Mouse (Mus musculus) midbrain, embryonic 11.5 days (tissue): Measurements from ENCODE around the gene Dusp22. TPM values are rescaled to one million over a fixed set of nuclear protein-coding genes. Genes with fewer than 3 reads are reported as not detected.

ENCODE experiments used
- ATAC-seq: fragments of 200-750 bp; cut with Nextera tagmentation; 2 replicates; pipeline ENCODE4 v1.8.0; 2017; ENCODE audit warnings: moderate TSS enrichment, moderate library complexity; ENCODE audit not compliant: low FRiP score
- DNase-seq: peaks from one replicate; pipeline ENCODE4 v3.0.0; 2015; ENCODE audit warnings: low spot score; ENCODE audit errors: missing footprints
- H3K27ac ChIP-seq: fragments of 300-500 bp; sonication (generic); 2 replicates; pipeline ENCODE4 v1.5.1; 2014; ENCODE audit warnings: low read depth, low read length
- H3K27me3 ChIP-seq: fragments of 300-500 bp; sonication (generic); 2 replicates; pipeline ENCODE4 v1.6.1; 2014; ENCODE audit warnings: mild to moderate bottlenecking, low read length, moderate library complexity, mixed read lengths; ENCODE audit not compliant: control insufficient read depth, insufficient read depth
- H3K36me3 ChIP-seq: fragments of 300-500 bp; sonication (generic); 2 replicates; pipeline ENCODE4 v1.6.1; 2014; ENCODE audit warnings: mild to moderate bottlenecking, low read length, moderate library complexity, mixed read lengths; ENCODE audit not compliant: control insufficient read depth, insufficient read depth
- H3K4me1 ChIP-seq: fragments of 300-500 bp; sonication (generic); 2 replicates; pipeline ENCODE4 v1.6.1; 2014; ENCODE audit warnings: low read length; ENCODE audit not compliant: control insufficient read depth, insufficient read depth
- H3K4me2 ChIP-seq: fragments of 300-500 bp; sonication (generic); 2 replicates; pipeline ENCODE4 v1.6.1; 2014; ENCODE audit warnings: mild to moderate bottlenecking, moderate library complexity
- H3K4me3 ChIP-seq: fragments of 300-500 bp; sonication (generic); 2 replicates; pipeline ENCODE4 v1.5.1; 2014; ENCODE audit warnings: low read depth, low read length
- H3K9ac ChIP-seq: fragments of 300-500 bp; sonication (generic); 2 replicates; pipeline ENCODE4 v1.6.1; 2014; ENCODE audit warnings: low read length
- H3K9me3 ChIP-seq: fragments of 300-500 bp; sonication (generic); 2 replicates; pipeline ENCODE4 v1.6.1; 2016; ENCODE audit warnings: low read length; ENCODE audit not compliant: control insufficient read depth
- WGBS: fragments of 180-500 bp; shearing (Covaris S2); extraction: QIAGEN DNeasy Blood & Tissue Kit; methylation state at CpG from one replicate; pipeline ENCODE4 v1.1.7; 2014; 5-methylcytosine and 5-hydroxymethylcytosine counted together
- polyA plus RNA-seq: library from polyadenylated mRNA; unstranded; fragments of >200 nt; fragmentation: Nextera tagmentation; extraction: Ambion mirVana; gene quantifications from 2 replicates; pipeline ENCODE4 v1.2.1, GENCODE M21; 2014

Dusp22 gene
- polyA plus RNA-seq, 1 experiment from 2014 or later: 16.2 TPM

GRCm38 (mm10) chr13:30755577-30755976, 95.8 kb downstream of the Dusp22 start:
- Histone ChIP-seq H3K27ac (no peak overlapping the region), H3K36me3 (no peaks in the 10 kb centered on the region), H3K4me1 (no peaks in the 10 kb centered on the region), H3K9me3 (no peaks in the 10 kb centered on the region), H3K27me3 (peaks cover 16% of the 10 kb centered on the region), H3K9ac (no peak overlapping the region), H3K4me3 (no peak overlapping the region), H3K4me2 (no peak overlapping the region)
- WGBS: 72% methylated on average over 3 of the region's 3 CpGs
- ATAC-seq (no peak), DNase-seq (no peak)

- no peak for ATAC-seq
- Histone ChIP-seq H3K4me1 (no peaks in the 10 kb centered on the region), H3K4me2 (no peak overlapping the region), H3K9me3 (no peaks in the 10 kb centered on the region), H3K27me3 (peaks cover 11% of the 10 kb centered on the region), H3K36me3 (no peaks in the 10 kb centered on the region), H3K9ac (no peak overlapping the region), H3K27ac (no peak overlapping the region), H3K4me3 (no peak overlapping the region)
- WGBS: 85% methylated on average over 9 of the region's 9 CpGs
- no peak for DNase-seq
Measured at GRCm38 (mm10) chr13:30755998-30756639, 96.3 kb downstream of the Dusp22 start.

GRCm38 (mm10) chr13:30757264-30757900, 97.6 kb downstream of the Dusp22 start:
- no peak for ATAC-seq
- H3K27ac ChIP-seq: no peak overlapping the region
- H3K9ac ChIP-seq: no peak overlapping the region
- 86% methylated on average over 14 of the region's 14 CpGs for WGBS
- no peak for DNase-seq
- no peaks in the 10 kb centered on the region for H3K9me3 ChIP-seq
- H3K4me1 ChIP-seq: no peaks in the 10 kb centered on the region
- H3K4me3 ChIP-seq: no peak overlapping the region
- H3K27me3 ChIP-seq: no peaks in the 10 kb centered on the region
- H3K4me2 ChIP-seq: no peak overlapping the region
- no peaks in the 10 kb centered on the region for H3K36me3 ChIP-seq

- DNase-seq (no peak), ATAC-seq (no peak)
- Histone ChIP-seq H3K4me2 (no peak overlapping the region), H3K4me1 (no peaks in the 10 kb centered on the region), H3K36me3 (no peaks in the 10 kb centered on the region), H3K9me3 (no peaks in the 10 kb centered on the region), H3K27me3 (no peaks in the 10 kb centered on the region), H3K9ac (no peak overlapping the region), H3K27ac (no peak overlapping the region), H3K4me3 (no peak overlapping the region)
- 85% methylated on average over 11 of the region's 11 CpGs for WGBS
Measured at GRCm38 (mm10) chr13:30758789-30759381, 99.1 kb downstream of the Dusp22 start.

GRCm38 (mm10) chr13:30760374-30761090, 100.7 kb downstream of the Dusp22 start:
- H3K4me3 ChIP-seq: no peak overlapping the region
- WGBS: 77% methylated on average over 3 of the region's 3 CpGs
- DNase-seq (no peak), ATAC-seq (no peak)
- H3K27ac ChIP-seq: no peak overlapping the region
- no peak overlapping the region for H3K4me2 ChIP-seq
- no peaks in the 10 kb centered on the region for H3K9me3 ChIP-seq
- no peaks in the 10 kb centered on the region for H3K27me3 ChIP-seq
- H3K9ac ChIP-seq: no peak overlapping the region
- no peaks in the 10 kb centered on the region for H3K4me1 ChIP-seq
- H3K36me3 ChIP-seq: no peaks in the 10 kb centered on the region

Other genes with a start within 250 kb of the Dusp22 start
- 273 and 277 TPM in 2 replicates for gene Uqcrfs1, start 114.6 kb upstream of the Dusp22 start, polyA plus RNA-seq
- gene Irf4, start 89.2 kb downstream of the Dusp22 start, polyA plus RNA-seq: 0.03 and 0.04 TPM in 2 replicates